Mouse (Mus musculus): ENCODE measurements around the gene Stox2. TPM values are rescaled to one million over a fixed set of nuclear protein-coding genes. Genes with fewer than 3 reads are reported as not detected.
A peak's percentile ranks its signal among the peaks of the same experiment; 100 is the strongest.

Stox2 gene
- total RNA-seq, 2 experiments from 2014 or later: 77.8 to 80.3 TPM

GRCm38 (mm10) chr8:47355340-47355906 lies 90.7 kb downstream of the Stox2 start:
- DNase-seq (ENCODE audit: low spot score in 2 of 2): no peak

DNA sequence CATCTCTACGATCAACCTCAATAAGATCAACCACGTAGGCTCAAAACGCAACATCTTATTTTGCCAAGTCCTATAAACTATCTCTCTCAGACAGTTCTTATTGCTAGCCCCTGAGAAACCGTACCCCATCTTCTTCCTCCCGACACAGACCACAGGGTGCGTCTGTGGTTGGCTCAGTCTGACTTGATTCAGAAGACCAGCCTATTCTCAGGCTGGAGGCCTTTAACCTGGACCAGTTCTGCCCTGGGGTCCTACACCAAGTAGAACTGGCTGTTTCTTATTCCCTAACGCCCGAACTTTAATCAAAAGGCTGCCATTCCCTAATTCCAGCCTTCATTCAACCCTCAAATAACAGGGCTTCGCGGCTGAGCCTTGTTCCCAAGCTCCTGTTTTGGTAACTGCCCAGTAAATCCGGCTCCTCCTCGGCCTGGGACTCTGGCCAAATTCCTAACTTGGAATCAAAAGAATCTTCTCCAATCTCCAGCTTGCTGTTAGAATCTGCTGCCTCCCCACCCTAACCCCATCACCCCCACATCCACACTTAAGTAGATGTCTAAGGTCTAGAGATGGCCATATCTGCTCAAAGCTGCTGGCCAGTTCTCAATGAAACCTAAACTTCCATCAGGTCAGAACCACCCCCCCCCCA lies 91.5 kb downstream of the Stox2 start:
- peak in 1 of 2 experiments; percentile 28 for DNase-seq (ENCODE audit: low spot score in 2 of 2)

DNA sequence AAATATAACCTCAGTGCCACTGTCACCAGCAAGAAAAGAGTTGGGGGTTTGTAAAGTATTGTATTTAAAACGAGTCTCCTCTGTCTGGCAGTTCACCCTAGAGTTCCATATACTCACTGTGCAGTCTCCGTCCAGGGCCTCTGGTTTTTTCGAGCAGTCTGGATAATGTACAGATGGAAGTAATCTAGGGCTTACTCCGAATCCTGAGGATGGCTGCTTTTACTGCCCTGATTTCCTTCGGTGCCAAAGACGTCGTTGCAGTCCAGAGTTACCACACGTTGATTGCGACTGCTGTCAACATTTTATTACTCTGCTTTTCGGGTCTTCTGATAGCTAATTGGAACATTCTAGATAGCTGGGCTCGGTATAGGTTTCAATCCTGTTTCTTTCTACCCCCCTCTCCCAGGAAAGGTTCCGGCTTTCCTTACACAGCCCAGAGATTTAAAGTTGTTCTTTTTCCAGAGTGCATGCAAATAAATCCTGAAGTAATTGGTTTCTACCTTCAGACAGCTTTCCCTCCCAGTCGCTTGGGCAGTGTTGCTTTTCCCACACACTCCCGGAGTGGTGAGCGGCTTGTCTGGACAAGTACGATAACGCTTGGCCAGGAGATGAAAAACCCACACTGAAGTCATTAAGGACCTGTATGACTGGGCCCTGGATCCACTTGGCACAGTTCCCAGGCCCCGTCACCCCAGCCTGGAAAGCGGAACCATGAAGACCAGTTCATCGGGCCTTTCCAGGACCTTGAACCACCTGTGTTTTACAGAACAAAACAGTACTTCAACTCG lies 94.1 kb downstream of the Stox2 start:
- no peak for DNase-seq (ENCODE audit: low spot score in 2 of 2)

DNA sequence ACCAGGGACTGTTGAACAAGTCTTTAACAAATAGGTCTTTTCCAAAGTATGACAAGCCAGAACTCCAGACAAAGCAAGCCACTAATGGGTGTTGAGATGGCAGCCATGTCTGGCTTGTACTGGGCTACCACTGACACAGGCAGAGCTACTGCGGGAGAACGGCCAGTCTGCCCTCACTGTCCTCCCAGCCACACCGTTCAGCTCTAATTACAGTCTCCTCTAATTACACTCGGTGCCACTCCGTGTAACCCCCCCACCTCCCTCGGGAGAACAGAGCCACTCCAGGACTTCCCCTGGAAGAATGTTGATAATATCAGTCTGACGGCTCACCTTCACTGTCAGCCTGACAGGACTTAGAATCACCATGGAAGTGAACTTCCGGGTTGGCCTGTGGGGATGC lies 97.1 kb downstream of the Stox2 start:
- DNase-seq (ENCODE audit: low spot score in 2 of 2): no peak

DNA sequence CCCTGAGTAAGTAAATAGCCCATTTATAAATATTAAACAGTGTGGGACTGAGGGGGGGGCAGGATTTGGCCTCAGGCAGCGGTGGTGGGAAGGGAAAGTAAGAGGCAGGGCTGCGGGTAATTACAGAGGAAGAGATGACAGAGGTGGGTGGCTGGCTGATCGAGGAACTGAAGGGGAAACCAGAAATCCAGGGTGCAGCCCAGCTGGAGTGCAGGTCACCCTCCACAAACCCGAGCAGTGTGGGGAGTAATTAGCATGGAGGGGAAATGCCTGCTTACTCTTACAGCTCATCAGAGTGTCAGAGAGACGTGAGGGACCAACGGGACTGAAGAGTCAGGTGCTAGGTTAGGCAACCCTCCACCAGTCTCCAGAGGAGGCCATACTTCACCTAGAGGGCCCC lies 98.4 kb downstream of the Stox2 start:
- DNase-seq (ENCODE audit: low spot score in 2 of 2): no peak

DNA sequence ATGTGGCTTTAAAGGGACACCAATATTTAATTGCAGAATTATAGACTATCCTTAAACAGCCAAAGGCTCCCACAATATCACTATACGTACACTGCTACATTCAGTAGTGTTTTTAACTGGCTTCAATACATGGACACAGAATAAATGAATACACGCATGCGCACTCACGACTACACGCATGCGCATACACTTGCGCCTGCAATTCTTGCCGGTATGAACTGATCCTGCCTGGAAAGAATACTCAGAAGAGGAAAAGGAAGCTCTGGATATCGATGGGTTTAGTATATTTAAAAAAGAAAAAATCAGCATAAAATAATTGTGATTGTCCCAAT lies 100.4 kb downstream of the Stox2 start:
- DNase-seq (ENCODE audit: low spot score in 2 of 2): peak; percentile 86 to 89

DNA sequence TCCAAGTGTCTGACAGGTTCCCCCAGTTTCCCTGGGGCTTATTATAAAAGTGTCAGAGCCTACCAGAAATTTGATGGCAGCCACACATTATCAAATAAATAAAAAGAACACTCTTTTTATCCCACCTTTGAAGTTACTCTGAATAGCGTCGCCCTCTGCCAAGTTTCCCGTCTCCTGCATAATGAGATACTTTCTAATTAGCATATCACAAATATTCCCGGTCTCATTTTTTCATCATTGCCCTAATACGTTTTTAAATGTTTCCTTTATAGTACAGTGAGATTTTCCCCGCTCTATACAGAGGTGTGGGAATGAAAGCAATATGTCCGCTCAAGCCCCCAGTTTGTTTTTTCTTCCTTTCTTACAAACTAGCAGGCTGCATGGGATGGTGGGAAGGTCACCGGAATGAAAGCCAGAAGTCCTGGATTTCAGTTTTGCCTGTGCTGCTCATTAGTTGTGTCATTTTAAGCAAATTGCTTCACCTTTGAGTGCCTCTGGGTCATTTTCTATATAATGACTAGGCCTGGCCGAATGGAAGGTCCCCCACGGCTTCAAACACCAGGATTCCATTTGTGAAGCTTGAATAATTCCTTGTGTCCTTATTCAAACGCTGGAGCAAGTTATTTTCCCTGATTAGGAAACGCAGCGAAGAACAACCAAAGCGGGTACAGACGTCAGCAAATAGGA lies 100.9 kb downstream of the Stox2 start:
- DNase-seq (ENCODE audit: low spot score in 2 of 2): peak in 1 of 2 experiments; percentile 26

- DNase-seq (ENCODE audit: low spot score in 2 of 2): no peak
These were observed 104.7 kb downstream of the Stox2 start for GRCm38 (mm10) chr8:47341474-47341873.

- DNase-seq (ENCODE audit: low spot score in 2 of 2): no peak
These were observed 107.4 kb downstream of the Stox2 start for GRCm38 (mm10) chr8:47338691-47339323.

- no peak for DNase-seq (ENCODE audit: low spot score in 2 of 2)
These were observed 109.7 kb downstream of the Stox2 start for GRCm38 (mm10) chr8:47336433-47336832.

GRCm38 (mm10) chr8:47335940-47336339 lies 110.2 kb downstream of the Stox2 start:
- DNase-seq (ENCODE audit: low spot score in 2 of 2): no peak

DNA sequence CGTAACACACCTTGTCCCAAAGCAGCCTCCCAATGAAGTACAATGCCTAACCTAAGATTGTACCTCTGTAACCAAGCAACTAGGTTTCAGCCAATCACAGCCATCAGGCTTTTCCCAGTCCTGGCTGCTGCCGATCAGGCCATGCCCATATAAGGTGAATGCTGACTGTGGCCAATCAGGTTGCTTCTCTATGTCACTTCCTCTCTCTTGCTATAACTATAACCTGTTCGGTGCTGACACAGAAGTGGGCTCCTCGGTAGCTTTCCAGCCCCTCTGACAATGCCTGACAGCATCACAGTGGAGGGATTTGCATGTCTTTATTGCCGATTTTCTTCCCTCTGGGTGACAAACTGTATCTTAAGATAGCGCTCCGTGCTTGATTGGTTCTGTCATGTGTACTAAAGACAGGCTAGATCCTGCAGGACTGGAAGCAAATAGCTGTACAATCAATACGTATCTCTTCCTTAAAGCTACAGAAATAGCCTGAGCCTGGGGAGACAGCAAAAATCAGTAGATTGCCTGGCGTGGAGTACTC lies 111.9 kb downstream of the Stox2 start:
- peak; percentile 65 to 79 for DNase-seq (ENCODE audit: low spot score in 2 of 2)

DNA sequence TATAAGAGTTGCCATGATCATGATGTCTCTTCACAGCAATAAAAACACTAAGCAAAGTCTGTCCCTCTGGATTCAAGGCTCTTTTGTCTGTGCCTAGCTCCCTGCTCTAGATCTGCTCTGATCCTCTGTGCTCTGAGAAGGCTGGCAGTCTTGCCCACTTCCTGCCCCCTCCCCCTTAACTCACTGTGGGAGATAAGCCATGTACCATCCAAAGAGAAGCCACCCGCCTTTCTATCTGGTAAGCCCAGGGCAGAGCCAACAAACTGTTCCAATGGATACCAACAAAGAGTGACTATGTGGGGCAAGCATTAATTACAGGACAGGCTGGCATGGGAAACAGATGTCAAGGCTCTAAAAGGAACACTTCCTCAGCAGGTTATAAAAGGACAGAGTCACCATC lies 113.2 kb downstream of the Stox2 start:
- no peak for DNase-seq (ENCODE audit: low spot score in 2 of 2)

DNA sequence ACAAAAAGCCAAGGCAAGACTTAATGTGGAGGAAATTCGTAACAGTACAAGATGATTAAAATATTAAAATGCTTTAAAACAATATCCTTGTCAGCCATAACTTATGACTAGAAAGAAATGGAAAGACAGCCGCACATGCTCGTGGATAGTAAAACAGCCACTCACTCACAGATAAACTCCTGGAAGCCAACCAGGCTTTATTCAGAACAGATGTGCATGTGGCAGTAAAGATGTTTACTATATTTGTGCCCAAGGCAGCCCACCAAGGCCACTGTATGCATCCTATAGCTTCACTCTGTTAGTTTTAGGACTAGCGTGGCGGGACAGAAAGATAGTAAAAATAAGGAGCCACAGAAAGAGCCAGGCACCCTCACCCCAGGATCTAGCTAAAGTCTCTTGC lies 115.2 kb downstream of the Stox2 start:
- DNase-seq (ENCODE audit: low spot score in 2 of 2): no peak

DNA sequence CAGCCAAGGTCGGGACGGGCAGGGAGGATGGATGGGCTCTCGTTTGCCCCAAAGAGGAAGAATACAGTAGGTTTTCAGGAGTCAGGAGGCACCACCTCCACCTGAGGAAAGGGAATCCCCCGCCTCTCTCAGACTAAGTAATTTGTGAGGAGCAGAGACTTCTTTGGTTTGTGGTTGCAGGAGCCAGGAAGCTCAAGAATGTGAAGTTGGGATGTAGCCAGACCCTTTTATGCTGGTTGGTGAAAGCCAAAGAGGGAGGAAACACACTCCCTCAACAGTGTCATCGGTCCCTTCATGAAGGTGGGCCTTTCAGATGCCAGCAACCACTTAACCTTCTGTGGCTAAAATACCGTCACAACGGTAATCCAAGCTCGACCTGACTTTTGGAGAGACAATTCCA lies 119.8 kb downstream of the Stox2 start:
- no peak for DNase-seq (ENCODE audit: low spot score in 2 of 2)

DNA sequence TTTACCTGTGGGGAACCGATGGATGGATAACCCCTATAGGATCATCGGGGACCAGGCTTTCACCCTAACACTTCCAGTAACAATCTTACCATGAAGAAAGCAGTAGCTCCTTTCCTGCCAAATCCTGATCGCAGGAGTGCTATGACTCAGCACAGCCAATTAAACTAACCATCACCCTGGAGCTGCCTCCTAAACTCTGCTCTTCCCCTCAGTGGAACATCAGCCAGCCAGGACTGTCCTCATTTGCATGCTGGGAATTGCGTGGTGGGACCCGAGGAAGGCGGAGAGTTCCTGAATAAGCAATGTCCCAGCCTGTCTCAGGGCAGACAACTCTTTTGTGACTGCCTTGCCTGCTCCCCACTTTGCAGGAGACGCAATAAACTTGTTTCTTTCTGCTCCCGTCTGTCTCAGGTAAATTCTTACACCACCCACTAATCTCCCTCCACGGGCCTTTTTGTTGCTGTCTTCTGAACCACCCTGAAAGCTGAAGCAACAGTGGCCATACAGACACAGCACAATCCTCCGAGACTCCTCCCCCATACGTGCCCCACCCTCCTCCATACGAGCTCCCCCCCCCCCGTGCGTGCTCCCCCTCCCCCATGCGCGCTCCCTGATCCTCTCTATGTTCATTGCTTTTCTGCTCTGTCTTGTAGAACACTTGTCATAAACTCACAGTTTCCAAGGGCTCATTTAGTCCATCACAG lies 121.9 kb downstream of the Stox2 start:
- peak; percentile 18 to 25 for DNase-seq (ENCODE audit: low spot score in 2 of 2)

DNA sequence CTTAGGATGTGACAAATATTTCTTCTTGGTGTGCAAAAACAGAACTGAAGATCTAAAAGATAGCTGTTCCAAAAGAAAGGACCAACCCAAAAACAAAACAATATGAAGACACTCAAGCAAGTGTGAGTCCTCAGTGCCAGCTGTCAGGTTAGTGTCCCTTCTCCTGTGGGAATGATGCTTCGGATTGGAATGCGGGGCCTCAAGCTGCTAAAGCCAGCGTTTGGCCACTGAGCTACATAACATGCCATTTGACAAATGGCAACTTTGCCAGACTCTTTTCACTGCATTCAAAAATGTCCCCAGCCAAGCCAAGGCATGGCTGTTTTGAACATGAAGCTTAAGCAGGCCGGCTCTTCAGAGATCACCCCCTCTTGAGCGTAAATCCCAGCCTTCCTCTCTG lies 124.9 kb downstream of the Stox2 start:
- DNase-seq (ENCODE audit: low spot score in 2 of 2): no peak

- DNase-seq (ENCODE audit: low spot score in 2 of 2): no peak
These were observed 125.5 kb downstream of the Stox2 start for GRCm38 (mm10) chr8:47320707-47321106.

GRCm38 (mm10) chr8:47318468-47318867 lies 127.7 kb downstream of the Stox2 start:
- no peak for DNase-seq (ENCODE audit: low spot score in 2 of 2)

GRCm38 (mm10) chr8:47308176-47308575 lies 138.0 kb downstream of the Stox2 start:
- no peak for DNase-seq (ENCODE audit: low spot score in 2 of 2)

DNA sequence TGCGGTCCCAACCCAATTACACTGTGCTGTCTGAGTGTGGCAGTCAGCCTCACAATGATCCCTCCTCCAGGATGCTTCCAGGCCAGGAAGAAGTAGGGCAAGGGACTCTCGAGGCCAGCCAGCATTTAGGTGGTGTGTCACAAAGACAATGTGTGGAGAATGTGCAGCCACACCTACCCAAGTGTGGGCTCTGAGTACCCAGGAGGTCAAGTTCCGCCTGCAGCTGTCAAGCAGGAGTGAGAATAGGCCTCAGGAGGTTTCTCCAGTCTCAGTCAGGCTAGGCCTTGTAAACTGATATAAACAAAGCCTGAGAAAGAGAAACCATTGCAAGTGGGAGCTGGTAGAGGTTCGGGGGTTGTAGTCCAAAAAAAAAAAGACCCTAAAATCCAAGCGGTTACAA lies 139.8 kb downstream of the Stox2 start:
- no peak for DNase-seq (ENCODE audit: low spot score in 2 of 2)
